Mouse (Mus musculus) MN1 (cell line): Measurements from ENCODE around the gene F11r.
"Not testable (repeated sequence)": the region's sequence is repeated elsewhere in the genome, so short reads cannot be mapped to it uniquely, and the experiment has no call there.

Experiments
- DNase-seq: peaks from one replicate; pipeline ENCODE4 v3.0.0-alpha.2; 2016; ENCODE audit warnings: low spot score

F11r gene

GRCm38 (mm10) chr1:171470896-171471295 is 33.6 kb downstream of the F11r start:
- DNase-seq, result no peak

GRCm38 (mm10) chr1:171471452-171471851 is 34.1 kb downstream of the F11r start:
- no peak for DNase-seq

GRCm38 (mm10) chr1:171471941-171472340 is 34.6 kb downstream of the F11r start:
- DNase-seq, result not testable (repeated sequence)

GRCm38 (mm10) chr1:171473506-171473905 is 36.2 kb downstream of the F11r start:
- no peak for DNase-seq

GRCm38 (mm10) chr1:171473920-171474640 is 36.7 kb downstream of the F11r start:
- no peak for DNase-seq

- no peak for DNase-seq
These were observed 39.8 kb downstream of the F11r start for GRCm38 (mm10) chr1:171477123-171477522.

- no peak for DNase-seq
These were observed 40.6 kb downstream of the F11r start for GRCm38 (mm10) chr1:171477758-171478545.

- peak; percentile 67 for DNase-seq
These were observed 41.6 kb downstream of the F11r start for GRCm38 (mm10) chr1:171478968-171479367.

GRCm38 (mm10) chr1:171494241-171494640 is 56.9 kb downstream of the F11r start:
- peak; percentile 5 for DNase-seq

- DNase-seq, result peak; percentile 4
These were observed 58.0 kb downstream of the F11r start for GRCm38 (mm10) chr1:171495371-171495770.

GRCm38 (mm10) chr1:171499856-171500255 is 62.5 kb downstream of the F11r start:
- peak; percentile 6 for DNase-seq

- peak; percentile 10 for DNase-seq
These were observed 63.8 kb downstream of the F11r start for GRCm38 (mm10) chr1:171501016-171501610.

- DNase-seq, result peak; percentile 76
These were observed 64.3 kb downstream of the F11r start for GRCm38 (mm10) chr1:171501636-171502080.

- peak; percentile 94 for DNase-seq
These were observed 65.3 kb downstream of the F11r start for GRCm38 (mm10) chr1:171502388-171503249.

- DNase-seq, result peak; percentile 98
These were observed 65.9 kb downstream of the F11r start, which contains the start of gene Alyref2 for GRCm38 (mm10) chr1:171503250-171503591. TSS of gene Alyref2 (plus strand) at chr1:171503478.

- DNase-seq, result peak; percentile 78
These were observed 66.4 kb downstream of the F11r start for GRCm38 (mm10) chr1:171503592-171504291.

- DNase-seq, result peak; percentile 8
These were observed 67.3 kb downstream of the F11r start for GRCm38 (mm10) chr1:171504586-171504985.

- peak; percentile 5 for DNase-seq
These were observed 75.9 kb downstream of the F11r start for GRCm38 (mm10) chr1:171513234-171513633.

- no peak for DNase-seq
These were observed 76.4 kb downstream of the F11r start for GRCm38 (mm10) chr1:171513760-171514159.
